Mouse (Mus musculus) kidney, postnatal 10 days (tissue): ENCODE measurements around the gene Sod1.

Experiments
- DNase-seq: peaks from one replicate; pipeline ENCODE4 v3.0.0; 2021; ENCODE audit warnings: mixed read lengths

The Sod1 gene

DNA sequence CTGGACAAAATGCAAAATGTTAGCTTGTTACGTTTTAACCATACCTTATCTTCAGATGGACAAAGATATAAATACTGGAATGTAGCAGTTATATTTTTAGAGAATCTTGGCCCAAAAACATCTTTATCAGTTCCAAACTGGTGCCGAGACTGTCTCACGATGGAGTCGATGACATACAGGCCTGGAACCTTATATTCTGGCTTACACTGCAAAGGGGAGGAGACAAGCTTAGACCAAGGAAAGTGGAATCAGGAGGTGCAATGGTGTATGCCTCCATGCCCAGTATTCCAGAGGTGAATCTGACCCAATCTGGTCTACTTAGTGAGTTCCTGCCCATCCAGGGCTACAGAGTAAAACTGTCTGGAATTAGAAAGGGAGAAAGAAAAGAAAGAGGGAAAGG is 39.5 kb downstream of the Sod1 start:
- no peak for DNase-seq

DNA sequence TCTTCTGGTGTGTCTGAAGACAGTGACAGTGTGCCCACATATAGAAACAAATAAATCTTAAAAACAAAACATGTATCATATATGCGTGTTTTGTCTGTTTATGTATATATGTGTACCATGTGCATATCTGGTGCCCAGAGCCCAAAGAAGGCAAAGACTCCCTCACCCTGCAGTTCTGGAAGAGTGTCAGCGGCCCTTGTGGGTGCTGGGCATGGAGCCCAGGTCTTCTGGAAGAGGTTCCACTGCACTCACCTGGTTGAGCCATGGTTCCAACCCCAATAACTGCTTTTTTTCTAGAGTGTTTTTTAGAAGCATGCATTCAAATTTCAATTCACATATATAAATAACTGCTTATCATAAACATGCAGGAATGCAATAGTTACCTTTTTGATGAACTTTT is 41.2 kb downstream of the Sod1 start:
- DNase-seq: no peak

DNA sequence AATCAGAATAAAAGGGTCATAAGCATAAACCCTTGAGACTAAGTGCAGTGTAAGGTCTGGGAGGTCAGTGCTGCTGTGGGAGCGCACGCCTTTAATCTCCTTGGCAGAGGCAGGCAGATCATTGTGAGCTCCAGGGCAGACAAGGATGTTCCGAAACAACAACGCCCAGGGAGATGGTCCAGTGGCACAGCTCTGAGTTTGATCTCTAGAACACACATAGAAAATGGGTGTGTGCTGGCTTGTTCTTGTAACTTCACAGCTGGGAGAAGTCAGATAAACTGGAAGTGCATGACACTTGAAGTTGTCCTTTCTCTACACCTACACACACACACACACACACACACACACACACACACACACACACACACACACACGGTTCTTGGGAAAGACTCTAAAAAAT is 43.5 kb downstream of the Sod1 start:
- no peak for DNase-seq

DNA sequence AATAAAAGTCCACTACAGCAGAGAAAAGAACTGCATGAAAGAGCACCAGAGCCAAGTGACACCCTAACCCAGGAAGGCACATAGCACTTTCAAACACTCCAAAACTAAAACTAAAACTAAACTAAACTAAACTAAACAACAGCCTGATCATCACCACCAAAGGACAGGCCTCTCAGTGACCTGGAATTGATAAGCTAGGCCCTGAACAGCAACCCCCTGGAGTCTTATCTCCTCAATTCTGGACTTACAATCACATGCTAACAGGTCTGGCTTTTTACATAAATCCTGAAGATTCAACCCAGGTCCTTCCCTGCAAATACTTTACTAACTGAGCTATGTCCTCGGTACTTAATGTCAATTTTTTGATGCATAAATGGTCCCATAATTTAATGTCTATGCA is 44.6 kb downstream of the Sod1 start:
- DNase-seq: no peak

DNA sequence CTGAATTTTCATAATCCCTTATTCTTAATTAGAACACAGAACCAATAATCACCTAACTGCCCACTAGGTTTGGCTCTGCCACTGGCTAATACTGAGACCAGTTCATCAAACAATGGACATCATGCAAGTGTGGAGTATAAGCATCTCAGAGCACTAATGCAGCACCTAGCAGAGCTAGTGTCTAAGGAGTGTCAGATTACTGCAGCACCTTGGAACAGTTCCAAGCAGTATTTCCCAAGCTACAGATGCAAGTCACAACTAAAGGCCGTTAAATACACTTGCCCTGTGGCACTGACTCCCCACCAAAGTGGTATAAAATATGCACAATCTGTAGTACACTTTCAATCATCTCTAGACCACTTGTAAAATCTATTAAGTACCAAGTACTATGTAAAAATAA is 46.0 kb downstream of the Sod1 start:
- DNase-seq: no peak

DNA sequence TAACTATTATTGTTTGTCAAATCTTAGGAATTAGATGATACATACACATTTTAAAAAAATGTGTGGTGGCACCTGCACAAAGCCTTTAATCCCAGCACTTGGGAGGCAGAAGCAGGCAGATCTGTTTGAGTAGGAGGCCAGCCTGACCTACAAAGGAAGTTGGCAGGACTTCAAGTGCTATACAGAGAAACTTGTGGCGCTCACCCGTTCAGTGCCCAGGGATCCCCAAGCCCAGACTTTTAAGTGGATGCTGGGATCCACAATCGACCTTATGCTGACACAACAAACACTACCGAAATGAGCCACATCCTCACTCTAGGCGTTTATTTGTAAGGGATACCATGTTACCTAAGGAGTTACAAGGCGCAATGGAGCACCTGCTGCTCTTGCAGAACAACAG is 55.0 kb downstream of the Sod1 start:
- no peak for DNase-seq
